Mouse (Mus musculus): ENCODE results near the gene Ikbke.
"Not testable (repeated sequence)": the region's sequence is repeated elsewhere in the genome, so short reads cannot be mapped to it uniquely, and the experiment has no call there.

Ikbke gene

GRCm38 (mm10) chr1:131280280-131280679 lies 874 bp upstream of the Ikbke start:
- no peak for DNase-seq

DNA sequence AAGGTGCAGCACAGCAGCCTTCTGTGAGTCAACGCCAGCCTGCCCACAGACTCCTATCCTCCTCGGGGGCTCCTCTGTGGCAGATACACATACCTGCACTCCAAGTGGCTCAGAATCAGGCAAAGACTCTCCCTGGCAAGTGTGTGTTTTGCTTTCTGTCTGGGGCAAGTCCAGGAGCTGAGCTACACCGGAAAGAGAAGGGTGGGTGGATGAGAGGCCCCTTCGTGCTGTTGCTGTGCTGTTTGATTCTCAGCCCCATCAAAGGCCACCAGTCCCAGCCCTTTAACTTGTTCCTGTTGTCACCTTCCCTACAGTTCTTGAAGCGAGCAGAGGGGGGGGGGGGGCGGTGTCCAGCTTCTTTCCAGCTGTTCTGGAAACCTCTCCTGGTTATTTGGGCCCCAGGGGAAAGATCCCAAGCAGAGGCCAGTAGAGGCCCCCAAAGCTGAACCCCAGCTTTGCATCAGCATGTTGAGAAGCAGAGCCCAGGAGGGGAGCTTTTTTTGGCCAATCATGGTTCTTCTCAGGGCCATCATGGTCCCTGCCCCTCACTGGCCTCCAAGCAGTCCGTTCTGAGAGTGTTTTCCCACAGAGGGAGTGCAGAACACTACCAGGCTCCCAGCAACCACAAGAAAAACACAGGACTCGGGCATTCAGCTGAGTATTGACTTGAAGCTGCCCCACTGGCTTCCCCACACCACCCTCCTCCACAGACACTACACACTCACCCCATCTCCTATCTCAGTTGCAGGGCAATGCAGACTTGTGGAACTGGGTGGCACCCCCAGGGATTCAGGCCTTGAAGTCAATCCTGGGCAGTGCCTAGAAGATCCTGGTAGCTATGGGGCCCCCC lies 575 bp downstream of the Ikbke start:
- no peak for DNase-seq

GRCm38 (mm10) chr1:131276831-131277230 lies 2.6 kb downstream of the Ikbke start:
- DNase-seq, result no peak

DNA sequence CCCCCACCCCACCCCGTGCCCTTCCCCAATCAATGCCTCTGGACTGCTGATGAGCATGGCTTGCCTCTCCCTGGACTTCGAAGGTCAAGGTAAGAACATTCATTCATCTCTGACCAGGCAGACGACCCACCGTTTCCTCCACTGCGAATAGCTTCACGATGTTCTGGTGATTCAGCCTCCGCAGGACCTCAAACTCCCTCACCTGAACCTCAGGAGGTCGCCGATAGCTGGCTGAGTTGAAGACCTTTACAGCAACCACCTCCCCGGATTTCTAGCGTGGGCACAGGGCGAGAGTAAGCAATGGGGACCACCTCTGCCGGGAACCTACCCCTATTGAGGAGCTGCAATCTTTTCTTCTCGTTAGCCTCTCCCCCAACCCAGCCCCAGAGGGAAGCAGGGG lies 3.8 kb downstream of the Ikbke start:
- DNase-seq, result no peak

- DNase-seq, result no peak
These were observed 4.5 kb downstream of the Ikbke start for GRCm38 (mm10) chr1:131274725-131275539.

DNA sequence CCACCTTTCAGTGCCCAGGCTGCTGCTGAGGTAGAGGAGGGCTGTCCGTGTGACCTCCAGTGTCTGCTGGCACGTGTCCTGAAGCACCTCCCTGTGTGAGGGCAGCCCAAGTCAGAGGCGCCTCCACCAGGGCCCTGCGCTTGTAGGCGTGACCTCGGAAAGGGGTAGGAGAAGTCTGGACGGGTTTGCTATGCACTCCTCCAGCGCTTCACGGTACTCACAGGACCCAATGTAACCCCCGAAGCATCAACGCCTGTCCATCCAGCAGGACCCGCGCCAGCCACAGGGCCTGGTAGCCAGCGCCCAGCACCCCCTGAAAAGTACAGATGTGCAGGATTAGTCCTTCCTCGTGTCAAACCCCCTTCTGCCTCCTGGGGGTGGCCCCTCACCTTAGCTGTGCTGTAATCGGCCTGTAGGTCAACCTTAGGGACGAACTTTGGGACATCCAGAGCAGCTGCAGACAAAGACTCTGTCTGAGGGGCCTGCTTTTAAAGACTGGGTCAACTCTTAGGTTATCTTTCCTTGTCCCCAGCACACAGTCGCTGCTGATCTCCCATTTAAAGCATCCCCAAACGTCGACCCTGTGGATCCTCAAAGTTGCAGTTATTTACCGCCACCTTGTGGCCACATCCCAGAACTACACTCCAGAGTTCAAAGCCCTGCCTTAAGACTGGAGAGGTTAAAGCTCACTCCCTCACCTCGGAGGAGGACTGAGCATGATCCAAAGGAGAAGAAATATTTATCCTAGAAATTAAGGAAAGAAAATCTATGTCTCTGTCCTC lies 9.4 kb downstream of the Ikbke start:
- peak; percentile 87 for DNase-seq

GRCm38 (mm10) chr1:131268776-131269175 lies 10.6 kb downstream of the Ikbke start:
- DNase-seq, result no peak

GRCm38 (mm10) chr1:131263905-131264304 lies 15.5 kb downstream of the Ikbke start:
- DNase-seq, result no peak

DNA sequence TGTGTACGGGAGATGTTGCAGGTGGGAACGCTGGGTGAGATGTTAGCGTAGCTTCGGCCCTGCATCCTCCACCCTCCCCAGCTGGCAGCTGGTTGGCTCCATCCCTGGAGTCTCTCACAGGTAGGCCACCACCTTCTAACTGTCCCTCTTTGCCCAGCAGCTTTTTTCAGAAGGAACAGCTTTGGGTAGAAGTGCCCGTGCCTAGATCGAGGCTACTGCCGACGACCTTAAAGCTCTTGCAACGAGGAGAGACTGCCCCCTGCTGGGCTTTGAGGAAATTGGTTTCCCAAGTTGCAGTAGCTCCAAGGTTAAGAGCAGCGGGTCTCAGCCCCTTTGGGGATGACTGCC lies 19.1 kb downstream of the Ikbke start:
- DNase-seq, result peak; percentile 66

GRCm38 (mm10) chr1:131259632-131260308 lies 19.6 kb downstream of the Ikbke start:
- no peak for DNase-seq

DNA sequence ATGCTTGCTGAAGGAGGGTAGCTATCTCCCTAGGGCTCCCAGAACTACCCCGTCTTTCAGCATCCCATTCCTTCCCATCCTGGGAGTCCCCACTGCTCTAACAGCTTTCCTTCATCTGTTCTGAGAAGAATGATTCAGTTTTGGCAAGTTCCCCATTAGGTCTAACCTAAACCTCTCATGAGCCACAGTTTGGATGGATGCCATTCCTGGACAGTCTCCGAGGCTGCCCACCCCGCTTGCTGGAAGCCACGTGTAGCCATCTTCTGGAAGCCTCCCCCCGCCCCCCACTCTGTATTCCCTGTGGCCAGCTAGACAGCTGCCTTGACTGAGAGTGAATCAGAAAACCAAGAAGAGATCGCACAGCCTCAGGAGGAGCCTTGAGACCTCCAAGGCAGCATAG lies 22.1 kb downstream of the Ikbke start:
- no peak for DNase-seq

- not testable (repeated sequence) for DNase-seq
These were observed 26.7 kb downstream of the Ikbke start for GRCm38 (mm10) chr1:131252516-131253250.

- DNase-seq, result peak; percentile 83
These were observed 32.7 kb downstream of the Ikbke start for GRCm38 (mm10) chr1:131246433-131247395.

DNA sequence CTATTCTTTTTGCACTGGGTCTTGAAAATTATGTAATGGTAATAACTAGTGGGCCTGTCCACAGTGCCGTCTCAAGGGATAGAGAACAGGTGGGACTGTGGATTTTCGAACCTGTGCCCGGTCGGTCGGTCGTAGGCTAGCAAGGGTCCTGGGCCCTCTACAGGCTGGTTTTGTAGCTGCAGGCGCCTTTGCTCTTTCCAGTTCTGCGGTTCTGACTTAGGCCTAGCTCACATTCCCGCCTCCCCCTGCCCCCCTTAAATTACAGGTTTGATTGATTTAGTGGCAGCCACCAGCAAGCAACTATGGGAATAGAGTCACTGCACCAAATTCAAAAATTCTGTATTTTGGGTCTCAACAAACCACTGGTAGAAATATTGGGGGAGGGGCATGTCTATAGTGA lies 33.5 kb downstream of the Ikbke start:
- DNase-seq, result peak; percentile 75

DNA sequence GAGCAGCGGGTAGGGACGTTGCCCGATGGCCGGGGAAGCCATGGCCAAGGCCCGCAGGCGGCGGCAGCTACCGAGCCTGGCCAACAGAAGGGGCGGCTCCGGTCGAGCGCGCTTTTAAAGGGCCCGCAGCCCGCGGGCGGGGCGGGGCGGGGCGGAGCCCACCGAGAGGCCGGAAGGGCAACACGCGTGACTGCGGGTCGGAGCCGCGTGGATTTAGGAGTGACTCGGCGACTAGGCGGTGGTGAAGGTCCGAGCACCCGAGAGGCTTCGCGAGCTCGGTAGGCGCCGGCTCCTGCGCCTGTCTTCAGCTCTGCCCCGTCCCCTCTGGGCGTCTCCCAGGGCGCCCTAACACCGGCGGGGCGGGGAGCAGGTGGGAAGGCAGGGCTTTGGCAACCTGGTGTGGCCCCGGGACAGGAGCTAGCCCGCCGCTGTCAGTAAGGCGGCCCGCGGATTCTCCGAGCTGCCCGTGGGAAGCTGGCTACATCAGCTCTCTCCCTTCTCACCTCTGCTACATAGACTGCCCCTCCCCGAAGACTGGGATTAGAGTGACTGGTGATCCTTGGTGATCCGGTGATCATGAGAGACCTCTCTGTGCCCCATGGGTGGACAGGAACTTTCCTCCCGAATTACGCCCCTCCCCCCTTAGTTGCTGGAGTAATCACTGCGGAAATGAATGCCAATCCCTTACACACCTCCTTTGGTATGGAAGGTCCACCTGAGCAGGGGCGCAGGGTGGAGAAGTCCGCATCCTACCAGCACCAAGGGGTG lies 34.1 kb downstream of the Ikbke start, which contains the start of gene Rassf5:
Gene Rassf5 (minus strand): TSS at position 170 of the 768 bp plus-strand sequence.
- DNase-seq, result peak; percentile 86

GRCm38 (mm10) chr1:131244536-131245088 lies 34.8 kb downstream of the Ikbke start:
- peak; percentile 64 for DNase-seq

- DNase-seq, result no peak
These were observed 36.5 kb downstream of the Ikbke start for GRCm38 (mm10) chr1:131242956-131243355.

DNA sequence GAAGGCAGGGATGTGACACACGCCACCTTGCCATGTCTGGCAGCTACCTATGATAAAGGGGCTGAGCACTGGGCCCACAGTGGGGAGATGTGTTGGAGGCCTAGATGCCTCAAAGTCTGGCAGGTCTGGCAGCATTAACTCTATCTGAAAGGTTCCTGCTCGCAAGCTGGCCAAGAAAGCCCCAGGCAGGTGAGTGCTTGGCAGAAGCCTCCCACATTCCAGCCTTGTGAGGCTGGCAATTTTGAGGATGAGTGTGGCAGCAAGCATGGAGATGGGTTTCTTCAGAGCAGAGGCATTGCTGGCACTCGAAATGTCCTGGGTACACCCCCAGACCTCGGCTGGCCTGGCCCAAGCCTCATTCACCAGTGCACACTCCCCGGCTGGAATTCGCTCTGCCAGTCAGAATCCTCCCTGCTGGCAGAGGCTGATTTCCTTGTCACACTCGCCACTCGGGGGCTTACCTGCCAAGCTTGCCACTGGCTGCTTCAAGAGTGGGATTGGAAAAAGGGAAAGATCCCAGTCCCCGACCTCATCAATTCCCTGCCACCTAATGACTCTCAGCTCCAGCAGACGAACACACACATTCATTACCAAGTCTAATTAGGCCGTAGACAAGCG lies 39.7 kb downstream of the Ikbke start:
- DNase-seq, result peak; percentile 58

- peak; percentile 75 for DNase-seq
These were observed 40.5 kb downstream of the Ikbke start for GRCm38 (mm10) chr1:131238931-131239381.
